Mouse (Mus musculus) frontal cortex, postnatal 25 days (tissue): Measurements from ENCODE around the gene Creb5.

Source experiments
- DNase-seq, 2 experiments: peaks; one replicate each; pipeline ENCODE4 v3.0.0; 2022; ENCODE audit warnings: low spot score in 2 of 2

Gene Creb5

GRCm38 (mm10) chr6:53643481-53643880 lies 356.4 kb downstream of the Creb5 start:
- no peak for DNase-seq

DNA sequence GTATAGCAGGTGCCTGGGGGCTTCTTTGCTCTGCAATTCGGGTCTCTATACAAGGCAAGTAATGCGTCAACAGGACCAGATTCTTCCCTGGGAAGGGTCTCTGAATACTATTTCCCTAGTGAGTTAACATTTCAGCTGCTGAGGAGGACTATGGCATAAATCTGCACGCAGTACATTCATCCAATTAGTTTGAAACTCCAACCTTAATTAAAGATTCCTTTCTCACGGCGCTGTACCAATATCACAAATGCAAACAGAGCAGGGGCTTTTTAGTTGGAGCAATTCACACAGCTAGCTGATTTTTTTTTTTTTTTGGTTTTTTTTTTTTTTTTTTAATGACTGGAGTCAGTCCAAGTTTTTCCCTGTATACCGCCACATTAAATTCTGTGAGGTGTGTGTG lies 357.0 kb downstream of the Creb5 start:
- no peak for DNase-seq

DNA sequence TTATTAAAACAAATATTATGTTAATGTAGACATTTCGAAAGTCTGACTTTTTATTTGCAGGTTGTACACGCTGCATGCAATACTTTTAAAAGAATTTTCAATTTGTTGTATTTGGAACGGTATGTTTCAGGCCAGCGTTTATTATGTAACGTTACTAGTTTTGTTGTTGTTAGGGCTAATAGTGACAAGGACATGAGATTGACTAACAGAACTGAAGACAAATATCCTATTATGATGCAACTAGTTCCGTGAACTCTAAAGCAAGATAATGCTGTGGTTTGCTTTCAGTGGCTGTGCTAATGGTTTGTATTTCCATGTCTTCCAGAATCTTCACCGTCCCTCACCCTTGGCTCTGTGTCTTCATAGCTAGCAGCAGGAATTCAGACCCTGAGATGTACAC lies 357.9 kb downstream of the Creb5 start:
- DNase-seq = no peak

- DNase-seq = no peak
Observed at GRCm38 (mm10) chr6:53649782-53650181, 362.7 kb downstream of the Creb5 start.

GRCm38 (mm10) chr6:53652691-53653090 lies 365.6 kb downstream of the Creb5 start:
- DNase-seq = no peak

- no peak for DNase-seq
Observed at GRCm38 (mm10) chr6:53653706-53654360, 366.8 kb downstream of the Creb5 start.

DNA sequence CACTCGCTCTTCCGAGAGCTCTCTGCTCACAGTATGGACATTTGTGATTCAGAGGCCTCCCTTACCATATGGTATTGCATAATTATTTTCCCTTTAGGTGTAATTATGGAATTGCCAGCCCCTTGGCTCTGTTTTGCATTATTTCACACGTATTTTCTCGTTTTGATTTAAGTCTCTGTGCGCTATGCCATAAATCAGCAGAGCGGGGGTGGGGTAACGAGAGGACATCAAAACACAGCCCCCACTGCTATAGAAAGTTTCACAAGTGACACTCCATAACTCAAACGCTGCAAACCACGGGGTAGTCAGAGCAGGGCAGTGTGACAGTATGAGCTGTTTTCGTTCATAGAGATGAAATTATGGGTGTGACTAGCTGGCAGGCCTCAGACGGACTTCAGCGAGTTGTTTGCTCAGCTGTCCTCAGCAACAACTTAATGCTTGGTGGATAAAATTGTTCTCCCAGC lies 367.3 kb downstream of the Creb5 start:
- no peak for DNase-seq

GRCm38 (mm10) chr6:53656466-53656865 lies 369.4 kb downstream of the Creb5 start:
- no peak for DNase-seq

- DNase-seq = no peak
Observed at GRCm38 (mm10) chr6:53657483-53657882, 370.4 kb downstream of the Creb5 start.

GRCm38 (mm10) chr6:53662858-53663833 lies 376.1 kb downstream of the Creb5 start:
- no peak for DNase-seq

GRCm38 (mm10) chr6:53664759-53665158 lies 377.7 kb downstream of the Creb5 start:
- DNase-seq = no peak

DNA sequence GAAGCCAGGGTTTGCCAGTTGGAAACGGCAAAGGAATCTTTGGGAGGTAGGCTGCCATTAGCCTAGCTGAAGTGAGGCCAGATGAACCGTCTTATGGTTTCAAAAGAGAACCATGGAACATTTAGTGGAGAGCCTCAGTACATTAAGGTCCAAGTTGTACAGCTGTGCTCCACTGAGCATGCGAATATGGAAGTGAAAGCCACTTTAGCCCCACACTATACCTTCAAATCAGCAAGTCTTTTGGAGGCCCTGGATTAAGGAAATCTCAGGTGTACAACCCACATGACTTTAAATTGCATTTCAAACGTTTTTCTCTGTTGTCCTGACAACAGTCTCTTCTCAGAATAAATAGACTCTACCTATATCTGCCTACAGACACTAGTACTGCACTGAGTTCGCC lies 379.4 kb downstream of the Creb5 start:
- DNase-seq = no peak

GRCm38 (mm10) chr6:53678307-53678706 lies 391.2 kb downstream of the Creb5 start:
- no peak for DNase-seq

GRCm38 (mm10) chr6:53680046-53680445 lies 393.0 kb downstream of the Creb5 start:
- no peak for DNase-seq

GRCm38 (mm10) chr6:53684416-53684815 lies 397.3 kb downstream of the Creb5 start:
- DNase-seq = no peak

GRCm38 (mm10) chr6:53685323-53685722 lies 398.3 kb downstream of the Creb5 start:
- no peak for DNase-seq

DNA sequence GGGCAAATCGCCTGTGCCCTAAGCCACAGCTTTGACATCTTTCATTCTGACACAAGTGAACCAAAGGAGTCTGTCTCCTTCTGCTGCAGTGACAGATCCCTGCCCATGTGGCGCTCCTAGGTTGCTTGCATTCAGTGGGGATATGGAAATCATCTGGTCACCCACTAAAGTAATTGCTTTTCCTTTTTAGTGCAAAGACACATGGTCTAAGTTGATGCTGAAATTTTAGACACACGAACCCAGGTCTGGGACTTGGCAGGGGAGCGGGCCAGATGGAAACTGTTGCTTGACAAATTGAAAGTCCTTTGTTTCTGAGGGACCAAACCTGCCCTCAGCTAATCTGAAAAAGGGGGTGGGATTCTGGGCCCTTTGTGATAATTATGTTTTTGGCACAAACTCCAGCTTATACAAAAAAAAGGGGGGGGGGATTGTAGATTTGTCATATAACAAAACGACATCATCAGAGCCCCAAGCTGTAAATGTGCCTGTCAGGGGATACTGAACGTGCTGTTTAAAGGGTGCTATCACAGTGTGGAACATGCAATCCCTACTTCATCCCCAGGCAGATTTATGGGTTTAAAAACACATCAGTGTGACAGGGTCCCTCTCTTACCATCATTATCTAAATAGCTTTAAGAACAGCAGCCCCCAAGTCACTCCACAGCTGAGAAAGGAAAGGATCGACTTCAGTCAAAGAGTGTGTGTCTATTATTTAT lies 401.9 kb downstream of the Creb5 start:
- no peak for DNase-seq

DNA sequence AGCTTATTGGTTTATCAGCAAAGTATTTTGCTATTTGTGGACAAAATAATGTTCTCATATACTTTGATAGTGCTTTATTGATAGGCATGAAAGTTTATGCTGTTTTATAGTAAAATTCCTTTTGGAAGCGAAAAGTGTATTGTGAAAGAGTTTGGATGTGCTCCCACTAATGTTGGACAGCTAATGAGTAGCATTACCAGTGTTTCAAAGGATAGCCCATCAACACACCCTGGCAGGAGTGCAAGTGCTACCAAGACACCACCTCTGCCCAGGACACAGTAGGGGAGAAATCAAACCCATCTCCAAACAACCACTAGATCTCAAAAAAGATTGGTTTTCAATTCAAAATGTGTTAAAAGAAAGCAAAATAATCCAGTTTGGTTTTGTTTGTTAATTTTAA lies 403.9 kb downstream of the Creb5 start:
- no peak for DNase-seq

- DNase-seq = no peak
Observed at GRCm38 (mm10) chr6:53695216-53695615, 408.1 kb downstream of the Creb5 start.

GRCm38 (mm10) chr6:53696471-53696870 lies 409.4 kb downstream of the Creb5 start:
- no peak for DNase-seq

DNA sequence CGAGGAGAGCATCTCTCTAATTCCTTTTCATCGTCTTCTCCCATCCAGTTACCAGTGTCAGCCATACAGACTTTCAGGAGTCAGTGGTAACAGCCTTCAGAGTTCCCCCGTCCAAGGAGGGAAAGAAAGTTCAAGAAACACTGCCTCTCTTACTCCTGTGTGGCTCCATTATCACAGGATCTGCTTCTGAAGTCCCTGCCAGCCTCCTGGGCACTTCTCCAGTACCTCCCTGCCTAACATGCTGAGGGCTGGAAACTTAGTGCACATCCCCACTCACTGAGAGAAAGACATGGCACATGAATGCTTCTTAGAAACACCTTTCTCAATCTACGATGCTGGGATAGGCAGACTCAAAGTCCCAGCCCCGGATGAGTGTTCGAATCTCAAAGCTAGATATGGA lies 409.9 kb downstream of the Creb5 start:
- no peak for DNase-seq

GRCm38 (mm10) chr6:53698128-53698749 lies 411.2 kb downstream of the Creb5 start:
- no peak for DNase-seq
